Mouse (Mus musculus): Measurements from ENCODE around the gene Gm7298. TPM values are rescaled to one million over a fixed set of nuclear protein-coding genes. Genes with fewer than 3 reads are reported as not detected.
"Not testable (repeated sequence)": the region's sequence is repeated elsewhere in the genome, so short reads cannot be mapped to it uniquely, and the experiment has no call there.

Gm7298 gene
- not detected in 2 replicates for polyA plus RNA-seq (2014; fragmentation: Nextera tagmentation; extraction: Ambion mirVana)

DNA sequence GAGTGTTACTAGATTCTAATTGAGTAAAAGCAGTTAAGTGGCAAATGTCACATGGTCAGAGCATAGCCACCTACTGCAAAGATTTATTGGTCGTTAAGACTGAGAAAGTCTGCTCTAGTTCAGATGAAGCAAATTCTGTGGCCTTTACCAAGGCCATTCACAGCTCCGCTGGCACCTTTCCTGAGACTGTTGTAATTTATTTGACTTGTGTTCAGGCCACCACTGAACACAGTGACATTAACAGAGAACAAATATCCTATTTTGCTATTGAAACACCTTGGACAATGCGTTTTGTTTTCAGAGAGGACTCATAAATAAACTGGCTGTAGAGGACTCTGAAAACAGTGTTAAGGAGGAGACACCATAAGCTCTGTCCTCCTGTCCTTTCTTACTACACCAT is at the start of gene Gm7298:
Gene Gm7298 (plus strand): TSS at position 301 of the 400 bp plus-strand sequence.
- Histone ChIP-seq H3K4me2 (ENCODE audit: low read length) (no peak within 1 kb of the TSS), H3K9me3 (replicated peaks; ENCODE audit: control insufficient read depth, low read length) (no peaks in the 10 kb centered on the region), H3K27ac (ENCODE audit: low read depth, low read length) (no peak within 1 kb of the TSS), H3K9ac (ENCODE audit: low read length) (no peak within 1 kb of the TSS), H3K27me3 (replicated peaks; ENCODE audit: control insufficient read depth, insufficient read depth, low read length) (no peaks in the 10 kb centered on the region), H3K36me3 (ENCODE audit: control insufficient read depth, insufficient read depth, low read length) (no peaks in the 10 kb centered on the region), H3K4me1 (ENCODE audit: control insufficient read depth, insufficient read depth, low read length) (no peaks in the 10 kb centered on the region), H3K4me3 (ENCODE audit: low read depth, low read length) (no peak within 1 kb of the TSS)
- ATAC-seq (no peak), DNase-seq (ENCODE audit: low spot score) (no peak)
- WGBS: 78% methylated on average over 3 of the region's 3 CpGs

DNA sequence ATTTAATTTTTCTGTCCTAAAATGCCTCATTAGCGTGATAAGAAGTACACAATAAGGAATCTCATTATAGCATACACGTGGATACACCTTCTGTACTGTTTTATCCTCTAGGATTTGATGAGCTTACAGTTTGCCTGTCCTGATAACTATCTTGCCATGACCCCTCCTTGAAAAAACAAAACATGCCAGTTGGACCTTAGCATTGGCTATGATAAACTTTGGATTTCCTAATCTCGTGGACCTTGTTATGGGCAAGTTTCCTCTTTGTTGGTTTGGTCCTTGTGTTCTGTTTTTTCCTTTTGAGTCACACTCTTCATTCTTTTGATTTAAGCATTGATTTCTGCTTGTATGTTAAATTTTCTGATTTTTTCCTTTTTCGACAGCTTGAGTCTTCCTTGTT is 95.3 kb downstream of the Gm7298 start:
- ATAC-seq: no peak
- Histone ChIP-seq H3K36me3 (ENCODE audit: control insufficient read depth, insufficient read depth, low read length) (no peaks in the 10 kb centered on the region), H3K4me2 (ENCODE audit: low read length) (no peak overlapping the region), H3K4me3 (ENCODE audit: low read depth, low read length) (no peak overlapping the region), H3K9me3 (replicated peaks; ENCODE audit: control insufficient read depth, low read length) (no peaks in the 10 kb centered on the region), H3K9ac (ENCODE audit: low read length) (no peak overlapping the region), H3K4me1 (ENCODE audit: control insufficient read depth, insufficient read depth, low read length) (no peaks in the 10 kb centered on the region), H3K27ac (ENCODE audit: low read depth, low read length) (no peak overlapping the region), H3K27me3 (replicated peaks; ENCODE audit: control insufficient read depth, insufficient read depth, low read length) (no peaks in the 10 kb centered on the region)
- WGBS: 79% methylated on average over 4 of the region's 4 CpGs
- DNase-seq (ENCODE audit: low spot score): no peak

DNA sequence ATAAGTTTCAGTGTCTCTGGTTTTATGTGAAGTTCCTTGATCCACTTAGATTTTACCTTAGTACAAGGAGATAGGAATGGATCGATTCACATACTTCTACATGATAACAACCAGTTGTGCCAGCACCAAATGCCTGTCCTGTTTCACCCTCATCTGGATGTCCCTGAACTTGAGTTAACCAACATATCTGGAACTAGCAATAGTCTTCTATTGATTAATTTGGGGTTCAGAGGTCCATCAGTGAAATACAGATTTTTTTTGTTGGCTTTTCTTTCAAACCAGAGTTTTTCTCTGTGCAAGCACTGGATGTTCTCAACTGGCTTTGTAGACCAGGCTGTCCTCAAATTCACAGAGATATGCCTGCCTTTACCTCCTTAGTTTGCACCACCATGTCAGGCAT is 103.6 kb downstream of the Gm7298 start:
- no peaks in the 10 kb centered on the region for H3K4me1 ChIP-seq (ENCODE audit: control insufficient read depth, insufficient read depth, low read length)
- no peaks in the 10 kb centered on the region for H3K36me3 ChIP-seq (ENCODE audit: control insufficient read depth, insufficient read depth, low read length)
- WGBS: 97% methylated on average over 1 of the region's 1 CpGs
- H3K9ac ChIP-seq (ENCODE audit: low read length): no peak overlapping the region
- no peaks in the 10 kb centered on the region for H3K27me3 ChIP-seq (replicated peaks; ENCODE audit: control insufficient read depth, insufficient read depth, low read length)
- H3K4me3 ChIP-seq (ENCODE audit: low read depth, low read length): no peak overlapping the region
- H3K9me3 ChIP-seq (replicated peaks; ENCODE audit: control insufficient read depth, low read length): peaks cover 3% of the 10 kb centered on the region; the same call in 1 of the 2 replicates
- ATAC-seq (no peak), DNase-seq (ENCODE audit: low spot score) (no peak)
- H3K4me2 ChIP-seq (ENCODE audit: low read length): no peak overlapping the region
- no peak overlapping the region for H3K27ac ChIP-seq (ENCODE audit: low read depth, low read length)

DNA sequence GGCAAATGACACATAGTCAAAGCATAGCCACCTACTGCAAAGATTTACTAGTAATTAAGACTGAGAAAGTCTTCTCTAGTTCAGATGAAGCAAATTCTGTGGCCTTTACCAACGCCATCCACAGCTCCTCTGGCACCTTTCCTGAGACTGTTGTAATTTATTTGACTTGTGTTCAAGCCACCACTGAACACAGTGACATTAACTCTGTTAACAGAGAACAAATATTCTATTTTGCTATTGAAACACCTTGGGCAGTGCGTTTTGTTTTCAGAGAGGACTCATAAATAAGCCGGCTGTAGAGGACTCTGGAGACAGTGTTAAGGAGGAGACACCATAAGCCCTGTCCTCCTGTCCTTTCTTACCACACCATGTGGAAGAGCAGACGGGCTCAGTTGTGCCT is 105.5 kb downstream of the Gm7298 start, which contains the start of gene Mug1:
Gene Mug1 (plus strand): TSS at position 271 of the 400 bp plus-strand sequence.
- H3K9ac ChIP-seq (ENCODE audit: low read length); H3K9me3 ChIP-seq (replicated peaks; ENCODE audit: control insufficient read depth, low read length); H3K4me1 ChIP-seq (ENCODE audit: control insufficient read depth, insufficient read depth, low read length); H3K4me2 ChIP-seq (ENCODE audit: low read length); H3K27ac ChIP-seq (ENCODE audit: low read depth, low read length); DNase-seq (ENCODE audit: low spot score); H3K4me3 ChIP-seq (ENCODE audit: low read depth, low read length); H3K36me3 ChIP-seq (ENCODE audit: control insufficient read depth, insufficient read depth, low read length); H3K27me3 ChIP-seq (replicated peaks; ENCODE audit: control insufficient read depth, insufficient read depth, low read length); ATAC-seq: not testable (repeated sequence)
- WGBS: 75% methylated on average over 4 of the region's 4 CpGs

Other genes with a start within 250 kb of the Gm7298 start
- 3.7 and 6.6 TPM in 2 replicates for gene A2m, start 97.6 kb upstream of the Gm7298 start, polyA plus RNA-seq (2014; fragmentation: Nextera tagmentation; extraction: Ambion mirVana)
- gene Mug1, start 105.6 kb downstream of the Gm7298 start, polyA plus RNA-seq (2014; fragmentation: Nextera tagmentation; extraction: Ambion mirVana): not detected in 2 replicates

Data from forebrain, embryonic 14.5 days (tissue).